Comparison of ENCODE assay signal across 8 mouse cellular contexts in the genomic region with DNA sequence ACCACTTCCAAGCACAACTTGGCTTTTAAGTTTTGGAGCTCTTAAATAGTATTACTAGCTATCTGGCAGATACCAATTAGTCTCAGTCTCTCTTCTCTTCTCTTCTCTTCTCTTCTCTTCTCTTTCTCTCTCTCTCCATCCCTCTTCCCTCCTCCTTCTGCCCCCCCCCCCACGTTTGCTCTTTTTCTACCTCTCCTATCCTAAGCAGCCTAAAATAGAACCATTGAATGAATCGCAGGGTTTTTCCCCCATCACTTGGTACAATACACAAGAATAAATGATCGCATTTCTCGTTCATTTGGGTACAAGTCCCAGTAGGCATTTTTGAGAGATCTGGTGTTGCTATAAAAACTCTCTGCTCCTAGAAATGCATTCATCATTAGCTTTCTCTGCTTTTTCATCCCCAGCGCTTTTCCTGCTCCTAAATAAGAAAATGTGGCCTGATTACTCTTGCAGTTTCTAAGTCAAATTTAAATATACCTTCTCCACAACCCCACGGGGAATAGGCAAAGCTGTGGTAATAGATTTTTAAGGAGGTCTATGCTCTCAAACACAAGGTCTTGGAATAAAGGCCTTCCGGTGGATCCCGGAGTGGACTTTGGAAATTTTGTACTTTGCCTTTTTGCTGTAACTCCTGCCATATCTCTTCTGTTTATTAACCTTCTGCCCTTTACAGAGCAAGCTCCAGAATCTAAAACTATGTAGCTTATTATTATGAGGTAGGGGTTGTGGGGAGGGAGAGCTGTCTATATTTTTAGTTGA. TPM values are rescaled to one million over a fixed set of nuclear protein-coding genes. Genes with fewer than 3 reads are reported as not detected.
A peak's percentile ranks its signal among the peaks of the same experiment; 100 is the strongest.
DNase-seq lines count a peak whose midpoint lies in the region; ATAC-seq and TF ChIP-seq lines count a peak whose summit lies in the region.

No protein-coding gene starts in this region.

- H3K9me3 ChIP-seq in heart, embryonic 15.5 days (replicated peaks) = no peaks in the 10 kb centered on the region
- H3K9me3 ChIP-seq in embryonic facial prominence, embryonic 15.5 days (replicated peaks) = no peaks in the 10 kb centered on the region
- H3K9me3 ChIP-seq in kidney, postnatal 0 days (replicated peaks; ENCODE audit: low read length) = no peaks in the 10 kb centered on the region
- no peaks in the 10 kb centered on the region for H3K9me3 ChIP-seq in neural tube, embryonic 12.5 days

- H3K27ac ChIP-seq in heart, embryonic 15.5 days = peak overlapping the region; percentile 83
- H3K27ac ChIP-seq in embryonic facial prominence, embryonic 15.5 days (replicated peaks) = peak overlapping the region; percentile 67
- peak overlapping the region; percentile 80 for H3K27ac ChIP-seq in kidney, postnatal 0 days
- H3K27ac ChIP-seq in neural tube, embryonic 12.5 days = no peak overlapping the region

- H3K27me3 ChIP-seq in heart, embryonic 15.5 days = no peaks in the 10 kb centered on the region
- H3K27me3 ChIP-seq in embryonic facial prominence, embryonic 15.5 days = no peaks in the 10 kb centered on the region
- no peaks in the 10 kb centered on the region for H3K27me3 ChIP-seq in kidney, postnatal 0 days (ENCODE audit: insufficient read depth, low read length)
- no peaks in the 10 kb centered on the region for H3K27me3 ChIP-seq in neural tube, embryonic 12.5 days (replicated peaks)

- TF ChIP-seq CTCF in kidney, postnatal 0 days (IDR thresholded peaks at IDR 0.05; ENCODE audit: low read depth) = no peak

- H3K4me3 ChIP-seq in heart, embryonic 15.5 days = peak overlapping the region; percentile 74
- peak overlapping the region; percentile 96 for H3K4me3 ChIP-seq in embryonic facial prominence, embryonic 15.5 days (replicated peaks)
- H3K4me3 ChIP-seq in kidney, postnatal 0 days (replicated peaks; ENCODE audit: low read depth, low read length) = peak overlapping the region; percentile 86
- peak overlapping the region; percentile 89 for H3K4me3 ChIP-seq in neural tube, embryonic 12.5 days

- no peak for ATAC-seq in heart, embryonic 15.5 days (replicated peaks; ENCODE audit: insufficient number of reproducible peaks, insufficient read depth, low FRiP score, low read depth)
- ATAC-seq in embryonic facial prominence, embryonic 15.5 days (ENCODE audit: insufficient number of reproducible peaks, low FRiP score, low TSS enrichment, low read depth) = no peak
- no peak for ATAC-seq in kidney, postnatal 0 days (replicated peaks; ENCODE audit: low FRiP score, low read depth)
- ATAC-seq in neural tube, embryonic 12.5 days (ENCODE audit: low FRiP score, low read depth) = no peak

- no peak for DNase-seq in heart, adult 9 months (ENCODE audit: low spot score in 2 of 2)
- DNase-seq in kidney, postnatal 0 days (ENCODE audit: low spot score) = no peak
- no peak for DNase-seq in thymus, postnatal 25 days
- DNase-seq in thymus, postnatal 36 days = no peak
- no peak for DNase-seq in right cerebral cortex, postnatal 14 days

- H3K36me3 ChIP-seq in heart, embryonic 15.5 days = no peaks in the 10 kb centered on the region
- no peaks in the 10 kb centered on the region for H3K36me3 ChIP-seq in embryonic facial prominence, embryonic 15.5 days
- no peaks in the 10 kb centered on the region for H3K36me3 ChIP-seq in kidney, postnatal 0 days (ENCODE audit: insufficient read depth, low read length)
- no peaks in the 10 kb centered on the region for H3K36me3 ChIP-seq in neural tube, embryonic 12.5 days

- H3K4me2 ChIP-seq in heart, embryonic 15.5 days = peak overlapping the region; percentile 61
- peak overlapping the region; percentile 51 for H3K4me2 ChIP-seq in embryonic facial prominence, embryonic 15.5 days (replicated peaks)
- peak overlapping the region; percentile 65 for H3K4me2 ChIP-seq in kidney, postnatal 0 days (ENCODE audit: low read length)
- peak overlapping the region; percentile 94 for H3K4me2 ChIP-seq in neural tube, embryonic 12.5 days (replicated peaks)

- peaks cover 43% of the 10 kb centered on the region for H3K4me1 ChIP-seq in heart, embryonic 15.5 days (replicated peaks)
- peaks cover 7% of the 10 kb centered on the region for H3K4me1 ChIP-seq in embryonic facial prominence, embryonic 15.5 days
- no peaks in the 10 kb centered on the region for H3K4me1 ChIP-seq in kidney, postnatal 0 days (replicated peaks; ENCODE audit: insufficient read depth, low read length)
- H3K4me1 ChIP-seq in neural tube, embryonic 12.5 days = peaks cover 21% of the 10 kb centered on the region

- 35% methylated on average over 8 of the region's 8 CpGs for WGBS in heart, embryonic 15.5 days
- WGBS in embryonic facial prominence, embryonic 15.5 days = 27% methylated on average over 8 of the region's 8 CpGs
- WGBS in kidney, postnatal 0 days = 25% methylated on average over 8 of the region's 8 CpGs
- 43% methylated on average over 8 of the region's 8 CpGs for WGBS in neural tube, embryonic 12.5 days

- H3K9ac ChIP-seq in heart, embryonic 15.5 days = peak overlapping the region; percentile 63
- H3K9ac ChIP-seq in embryonic facial prominence, embryonic 15.5 days = peak overlapping the region; percentile 44; the same call in 1 of the 2 replicates
- peak overlapping the region; percentile 59 for H3K9ac ChIP-seq in kidney, postnatal 0 days (ENCODE audit: low read depth, low read length)
- H3K9ac ChIP-seq in neural tube, embryonic 12.5 days = peak overlapping the region; percentile 52

RNA-seq across cellular contexts. Expression of gene Numb, which starts 1.2 kb away (rescaled TPM):
- polyA plus RNA-seq in heart, embryonic 15.5 days (2015; fragmentation: Nextera tagmentation; extraction: Ambion mirVana) = 28.0 and 29.5 TPM in 2 replicates
- 35.3 and 37.3 TPM in 2 replicates for polyA plus RNA-seq in embryonic facial prominence, embryonic 15.5 days (2015; fragmentation: Nextera tagmentation; extraction: Ambion mirVana)
- polyA plus RNA-seq in kidney, postnatal 0 days (2015; fragmentation: Nextera tagmentation; extraction: Ambion mirVana) = 28.7 and 31.5 TPM in 2 replicates
- 28.1 and 29.0 TPM in 2 replicates for polyA plus RNA-seq in neural tube, embryonic 12.5 days (2016; fragmentation: Nextera tagmentation; extraction: Ambion mirVana)

RNA-seq across cellular contexts. Expression of gene Riox1, which starts 27.5 kb away (rescaled TPM):
- polyA plus RNA-seq in heart, embryonic 15.5 days (2015; fragmentation: Nextera tagmentation; extraction: Ambion mirVana) = 7.9 and 10.2 TPM in 2 replicates
- polyA plus RNA-seq in embryonic facial prominence, embryonic 15.5 days (2015; fragmentation: Nextera tagmentation; extraction: Ambion mirVana) = 14.7 and 15.4 TPM in 2 replicates
- polyA plus RNA-seq in kidney, postnatal 0 days (2015; fragmentation: Nextera tagmentation; extraction: Ambion mirVana) = 12.3 and 13.0 TPM in 2 replicates
- polyA plus RNA-seq in neural tube, embryonic 12.5 days (2016; fragmentation: Nextera tagmentation; extraction: Ambion mirVana) = 21.4 and 22.6 TPM in 2 replicates
